Mouse (Mus musculus) liver, adult 2 months (tissue): ENCODE results near the gene Phc1. TPM values are rescaled to one million over a fixed set of nuclear protein-coding genes. Genes with fewer than 3 reads are reported as not detected.

Experiments used
- DNase-seq: peaks from one replicate; pipeline ENCODE4 v3.0.0-alpha.2; 2011; ENCODE audit warnings: low read depth, low spot score; ENCODE audit errors: extremely low read depth
- H3K27ac ChIP-seq: fragments of 200-500 bp; replicated peaks from 2 replicates; pipeline ENCODE4 v1.5.1; 2012; ENCODE audit warnings: low read depth, mild to moderate bottlenecking, control low read depth, inconsistent platforms, low read length; ENCODE audit not compliant: insufficient read depth
- H3K27me3 ChIP-seq: fragments of 200-500 bp; 2 replicates; pipeline ENCODE4 v1.6.1; 2012; ENCODE audit warnings: mild to moderate bottlenecking, moderate library complexity, low read length, inconsistent platforms; ENCODE audit not compliant: control insufficient read depth, insufficient read depth
- H3K36me3 ChIP-seq: fragments of 200-500 bp; 2 replicates; pipeline ENCODE4 v1.6.1; 2012; ENCODE audit warnings: low read length, inconsistent platforms; ENCODE audit not compliant: control insufficient read depth, insufficient read depth
- H3K4me1 ChIP-seq: fragments of 200-500 bp; 2 replicates; pipeline ENCODE4 v1.6.1; 2011; ENCODE audit warnings: low read length; ENCODE audit not compliant: control insufficient read depth, insufficient read depth
- H3K4me3 ChIP-seq: fragments of 200-500 bp; 2 replicates; pipeline ENCODE4 v1.5.1; 2011; ENCODE audit warnings: low read depth, mild to moderate bottlenecking, control low read depth, low read length, moderate library complexity; ENCODE audit not compliant: insufficient read depth
- H3K79me2 ChIP-seq: fragments of 200-500 bp; 2 replicates; pipeline ENCODE4 v1.6.1; 2012; ENCODE audit warnings: inconsistent platforms, mild to moderate bottlenecking, low read length, moderate library complexity; ENCODE audit not compliant: control insufficient read depth, insufficient read depth
- H3K9ac ChIP-seq: fragments of 200-500 bp; 2 replicates; pipeline ENCODE4 v1.6.1; 2012; ENCODE audit warnings: low read depth, mild to moderate bottlenecking, control low read depth, inconsistent platforms, low read length
- CTCF ChIP-seq: fragments of 200-500 bp; IDR thresholded peaks from 2 replicates; pipeline ENCODE4 v1.5.1; 2011; ENCODE audit warnings: low read depth, low read length, control low read depth
- POLR2A ChIP-seq: fragments of 200-500 bp; IDR thresholded peaks from 2 replicates; pipeline ENCODE4 v1.6.1; 2011; ENCODE audit warnings: low read length, control low read depth; ENCODE audit not compliant: insufficient read depth; ENCODE audit errors: extremely low read depth
- WGBS: fragments of 180-500 bp; shearing (Covaris S2); methylation state at CpG from one replicate; pipeline ENCODE4 v1.1.7; 2018; 5-methylcytosine and 5-hydroxymethylcytosine counted together
- polyA plus RNA-seq: library from polyadenylated mRNA; depleted of rRNA; stranded (reverse); fragments of >200 nt; gene quantifications from 2 replicates; pipeline ENCODE4 v1.2.3, GENCODE M21; 2012
- total RNA-seq: library from RNA; depleted of rRNA; stranded (reverse); fragments of >200 nt; gene quantifications from 2 replicates; pipeline ENCODE4 v1.2.3, GENCODE M21; 2014

Phc1 gene
- total and polyA plus RNA-seq, 2 experiments = 0.74 to 2.7 TPM

- WGBS = 58% methylated on average over 7 of the region's 7 CpGs
- no peak for DNase-seq
- no peak overlapping the region for H3K4me3 ChIP-seq
These were observed 5.5 kb downstream of the Phc1 start for GRCm38 (mm10) chr6:122334786-122335340.

GRCm38 (mm10) chr6:122333081-122333612, 7.2 kb downstream of the Phc1 start:
- 88% methylated on average over 13 of the region's 13 CpGs for WGBS
- Histone ChIP-seq H3K9ac (no peak overlapping the region), H3K79me2 (no peaks in the 10 kb centered on the region), H3K27ac (no peak overlapping the region), H3K4me3 (no peak overlapping the region), H3K4me1 (no peaks in the 10 kb centered on the region), H3K36me3 (no peaks in the 10 kb centered on the region), H3K27me3 (no peaks in the 10 kb centered on the region)
- no peak for DNase-seq
- TF ChIP-seq CTCF (no peak), POLR2A (no peak)

More at GRCm38 (mm10) chr6:122334786-122335340, 5.5 kb downstream of the Phc1 start:
- H3K27ac ChIP-seq = no peak overlapping the region
- H3K27me3 ChIP-seq = no peaks in the 10 kb centered on the region
- no peaks in the 10 kb centered on the region for H3K79me2 ChIP-seq
- H3K4me1 ChIP-seq = no peaks in the 10 kb centered on the region
- no peak for TF ChIP-seq POLR2A
- no peaks in the 10 kb centered on the region for H3K36me3 ChIP-seq
- H3K9ac ChIP-seq = no peak overlapping the region

GRCm38 (mm10) chr6:122325361-122325975, 14.9 kb downstream of the Phc1 start:
- Histone ChIP-seq H3K36me3 (no peaks in the 10 kb centered on the region), H3K27ac (no peak overlapping the region), H3K4me3 (no peak overlapping the region), H3K27me3 (no peaks in the 10 kb centered on the region), H3K9ac (no peak overlapping the region), H3K79me2 (no peaks in the 10 kb centered on the region), H3K4me1 (no peaks in the 10 kb centered on the region)
- TF ChIP-seq POLR2A (no peak), CTCF (no peak)
- 86% methylated on average over 6 of the region's 6 CpGs for WGBS
- DNase-seq = no peak

GRCm38 (mm10) chr6:122318726-122319125, 21.6 kb downstream of the Phc1 start:
- no peak for TF ChIP-seq POLR2A
- no peak for TF ChIP-seq CTCF
- no peak for DNase-seq
- Histone ChIP-seq H3K27ac (no peak overlapping the region), H3K27me3 (no peaks in the 10 kb centered on the region), H3K4me1 (no peaks in the 10 kb centered on the region), H3K9ac (no peak overlapping the region), H3K36me3 (peaks cover 37% of the 10 kb centered on the region), H3K79me2 (no peaks in the 10 kb centered on the region), H3K4me3 (no peak overlapping the region)
- 93% methylated on average over 1 of the region's 1 CpGs for WGBS

- Histone ChIP-seq H3K27ac (peak overlapping the region; percentile 27; the same call in 1 of the 2 replicates), H3K4me1 (peaks cover 8% of the 10 kb centered on the region; the same call in 1 of the 2 replicates), H3K79me2 (peaks cover 6% of the 10 kb centered on the region; the same call in 1 of the 2 replicates), H3K36me3 (peaks cover 29% of the 10 kb centered on the region), H3K27me3 (no peaks in the 10 kb centered on the region), H3K9ac (0 out of 2 replicates have a peak overlapping the region, but pooled peaks have one; percentile 6), H3K4me3 (no peak overlapping the region; the same call in none of the 2 replicates)
- WGBS = 16% methylated on average over 5 of the region's 5 CpGs
- DNase-seq = peak; percentile 62
- TF ChIP-seq CTCF = no peak
These were observed 30.1 kb downstream of the Phc1 start for GRCm38 (mm10) chr6:122310187-122310820.
